Mouse (Mus musculus) neural tube, embryonic 15.5 days (tissue): ENCODE results near the gene Ccdc169. TPM values are rescaled to one million over a fixed set of nuclear protein-coding genes. Genes with fewer than 3 reads are reported as not detected.

Experiments used
- ATAC-seq: fragments of 200-750 bp; cut with Nextera tagmentation; 2 replicates; pipeline ENCODE4 v1.8.0; 2017; ENCODE audit warnings: mild to moderate bottlenecking, moderate TSS enrichment, moderate library complexity; ENCODE audit not compliant: low FRiP score
- H3K27ac ChIP-seq: fragments of 300-500 bp; sonication (generic); replicated peaks from 2 replicates; pipeline ENCODE4 v1.5.1; 2015; ENCODE audit warnings: mild to moderate bottlenecking, inconsistent platforms
- H3K27me3 ChIP-seq: fragments of 300-500 bp; sonication (generic); replicated peaks from 2 replicates; pipeline ENCODE4 v1.6.1; 2015; ENCODE audit warnings: inconsistent platforms
- H3K36me3 ChIP-seq: fragments of 300-500 bp; sonication (generic); 2 replicates; pipeline ENCODE4 v1.6.1; 2015; ENCODE audit warnings: inconsistent platforms
- H3K4me1 ChIP-seq: fragments of 300-500 bp; sonication (generic); 2 replicates; pipeline ENCODE4 v1.6.1; 2015; ENCODE audit warnings: inconsistent platforms
- H3K4me2 ChIP-seq: fragments of 300-500 bp; sonication (generic); 2 replicates; pipeline ENCODE4 v1.6.1; 2015; ENCODE audit warnings: inconsistent platforms, mild to moderate bottlenecking, moderate library complexity
- H3K4me3 ChIP-seq: fragments of 300-500 bp; sonication (generic); replicated peaks from 2 replicates; pipeline ENCODE4 v1.5.1; 2015; ENCODE audit warnings: mild to moderate bottlenecking, inconsistent platforms
- H3K9ac ChIP-seq: fragments of 300-500 bp; sonication (generic); replicated peaks from 2 replicates; pipeline ENCODE4 v1.6.1; 2015; ENCODE audit warnings: mild to moderate bottlenecking, inconsistent platforms
- H3K9me3 ChIP-seq: fragments of 300-500 bp; sonication (generic); replicated peaks from 2 replicates; pipeline ENCODE4 v1.6.1; 2016; ENCODE audit warnings: inconsistent platforms
- WGBS: fragments of 180-500 bp; shearing (Covaris S2); methylation state at CpG from one replicate; pipeline ENCODE4 v1.1.7; 2015; ENCODE audit warnings: mixed read lengths; 5-methylcytosine and 5-hydroxymethylcytosine counted together
- microRNA-seq: library from miRNA; unstranded; fragments of <30 nt; microRNA quantifications from one replicate; pipeline ENCODE4, GENCODE M21; 2017
- polyA plus RNA-seq: library from polyadenylated mRNA; unstranded; fragments of >200 nt; fragmentation: Nextera tagmentation; extraction: Ambion mirVana; gene quantifications from 2 replicates; pipeline ENCODE4 v1.2.1, GENCODE M21; 2015

Gene Ccdc169
- polyA plus RNA-seq, 1 experiment from 2014 or later = not detected

DNA sequence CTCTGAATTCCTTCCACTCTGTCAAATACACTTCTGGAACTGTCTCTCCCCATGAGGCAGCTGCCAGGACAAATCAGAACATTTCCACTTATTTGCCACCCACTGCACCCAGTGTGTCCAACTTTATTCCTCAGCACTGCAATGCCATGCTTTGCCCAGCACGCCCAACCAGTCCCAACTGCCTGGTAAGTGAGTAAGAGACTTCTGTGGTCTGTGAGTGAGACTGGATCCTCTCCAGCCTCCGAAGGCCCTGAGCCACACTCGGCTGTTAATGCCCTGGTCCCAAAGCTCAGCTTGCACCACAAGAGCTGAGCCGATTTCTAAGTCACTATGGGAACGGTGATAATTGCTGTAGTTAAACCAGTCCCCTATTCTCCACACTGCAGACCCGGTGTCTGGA, 70.5 kb downstream of the Ccdc169 start:
- Histone ChIP-seq H3K4me3 (no peak overlapping the region), H3K36me3 (no peaks in the 10 kb centered on the region), H3K4me2 (no peak overlapping the region), H3K4me1 (no peaks in the 10 kb centered on the region), H3K27me3 (no peaks in the 10 kb centered on the region), H3K27ac (no peak overlapping the region), H3K9ac (no peak overlapping the region), H3K9me3 (no peaks in the 10 kb centered on the region)
- peak; percentile 31; the same call in 1 of the 2 replicates for ATAC-seq
- WGBS = 39% methylated on average over 6 of the region's 6 CpGs

DNA sequence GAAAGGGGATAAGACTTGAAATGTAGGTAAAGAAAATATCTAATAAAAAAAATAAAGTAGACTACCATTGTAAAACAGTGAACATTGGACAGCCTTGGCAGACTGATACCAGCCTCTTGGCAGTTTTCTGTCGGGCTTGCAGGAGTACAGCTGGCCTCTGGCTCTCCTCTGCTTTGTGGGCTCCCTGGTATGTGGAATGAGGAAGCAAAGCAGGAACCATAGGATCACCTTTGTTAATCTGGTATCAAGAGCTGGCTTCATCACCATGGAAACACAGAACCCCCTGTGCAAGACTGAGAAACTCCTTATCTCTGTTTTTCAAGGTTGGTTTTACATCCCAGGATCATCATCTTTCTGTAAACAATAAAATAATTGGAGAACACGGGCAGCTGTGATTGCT, 75.1 kb downstream of the Ccdc169 start:
- ATAC-seq = no peak
- Histone ChIP-seq H3K4me2 (no peak overlapping the region), H3K27me3 (no peaks in the 10 kb centered on the region), H3K9me3 (no peaks in the 10 kb centered on the region), H3K36me3 (no peaks in the 10 kb centered on the region), H3K4me1 (peaks cover 7% of the 10 kb centered on the region; the same call in 1 of the 2 replicates), H3K27ac (no peak overlapping the region), H3K4me3 (no peak overlapping the region), H3K9ac (no peak overlapping the region)
- WGBS = 50% methylated on average over 2 of the region's 2 CpGs

DNA sequence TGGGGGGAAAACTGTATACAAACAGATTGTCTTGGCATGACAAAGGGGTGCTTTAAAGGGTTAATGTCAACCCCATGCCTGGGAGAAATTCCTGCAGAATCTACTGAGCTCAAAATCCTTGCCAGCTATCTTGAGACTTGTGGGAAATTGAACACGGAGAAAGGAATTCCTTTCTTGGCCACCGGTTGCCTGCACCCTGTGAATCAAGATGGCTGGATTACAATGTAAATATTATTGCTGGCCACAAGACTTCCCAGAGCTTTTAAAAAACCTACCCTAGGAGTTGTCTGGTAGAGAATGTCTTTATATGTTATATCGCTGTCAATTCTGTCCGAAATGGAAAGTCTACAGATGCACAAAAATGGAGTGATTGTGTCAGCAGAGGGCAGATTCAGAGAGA, 76.6 kb downstream of the Ccdc169 start:
- H3K4me3 ChIP-seq = no peak overlapping the region
- peaks cover 7% of the 10 kb centered on the region; the same call in 1 of the 2 replicates for H3K4me1 ChIP-seq
- no peaks in the 10 kb centered on the region for H3K27me3 ChIP-seq
- H3K9me3 ChIP-seq = no peaks in the 10 kb centered on the region
- H3K27ac ChIP-seq = peak overlapping the region; percentile 45; the same call in 1 of the 2 replicates
- H3K9ac ChIP-seq = no peak overlapping the region
- WGBS = 64% methylated on average over 4 of the region's 4 CpGs
- no peaks in the 10 kb centered on the region for H3K36me3 ChIP-seq
- no peak for ATAC-seq
- H3K4me2 ChIP-seq = no peak overlapping the region

DNA sequence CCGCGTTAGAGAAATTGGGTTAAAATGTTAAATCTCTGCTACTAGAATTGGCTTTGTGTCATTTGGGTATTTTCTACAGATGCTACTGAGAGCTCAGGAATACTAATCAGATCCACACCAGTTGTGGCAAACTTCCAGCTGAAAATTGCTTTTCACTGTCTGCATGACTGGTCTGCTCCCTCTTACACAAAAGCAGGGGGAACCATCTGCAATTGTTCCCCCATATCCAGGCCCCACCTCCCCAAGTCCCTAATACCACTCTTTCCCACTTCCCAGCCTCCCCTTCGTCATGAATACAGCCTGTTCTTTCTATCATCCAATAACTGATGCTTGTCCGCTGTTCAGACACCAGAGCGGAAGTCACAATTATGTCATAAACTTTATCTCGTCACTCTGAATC, 77.3 kb downstream of the Ccdc169 start:
- no peak overlapping the region for H3K4me2 ChIP-seq
- no peak overlapping the region for H3K4me3 ChIP-seq
- no peak overlapping the region for H3K9ac ChIP-seq
- no peaks in the 10 kb centered on the region for H3K27me3 ChIP-seq
- peaks cover 7% of the 10 kb centered on the region; the same call in 1 of the 2 replicates for H3K4me1 ChIP-seq
- H3K9me3 ChIP-seq = no peaks in the 10 kb centered on the region
- H3K27ac ChIP-seq = peak overlapping the region; percentile 45
- no peaks in the 10 kb centered on the region for H3K36me3 ChIP-seq
- no peak; the same call in 1 of the 2 replicates for ATAC-seq
- 54% methylated on average over 6 of the region's 6 CpGs for WGBS

DNA sequence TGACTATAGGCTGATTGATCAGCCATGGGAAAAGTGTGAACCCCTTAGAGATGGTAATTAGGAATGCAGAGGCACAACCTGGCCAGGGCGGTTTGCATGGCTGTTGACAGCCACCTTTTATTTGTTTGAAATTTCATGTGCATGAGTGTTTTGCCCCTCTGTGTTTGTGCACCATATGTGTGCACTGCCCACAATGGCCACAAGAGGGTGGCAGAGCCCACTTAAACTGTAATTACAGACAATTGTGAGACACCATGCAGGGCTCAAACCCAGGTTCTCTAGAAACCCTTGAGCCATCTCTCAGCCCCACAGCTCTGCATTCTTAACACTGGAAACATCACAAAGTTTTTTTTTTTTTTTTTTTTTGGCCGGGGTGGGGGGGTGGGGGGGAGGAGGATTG, 85.4 kb downstream of the Ccdc169 start:
- Histone ChIP-seq H3K4me3 (no peak overlapping the region), H3K27me3 (no peaks in the 10 kb centered on the region), H3K4me1 (peaks cover 5% of the 10 kb centered on the region; the same call in 1 of the 2 replicates), H3K9me3 (no peaks in the 10 kb centered on the region), H3K27ac (no peak overlapping the region), H3K9ac (no peak overlapping the region), H3K36me3 (no peaks in the 10 kb centered on the region), H3K4me2 (no peak overlapping the region)
- ATAC-seq = no peak
- WGBS = 95% methylated on average over 2 of the region's 2 CpGs

Small RNAs within 50 kb of the gene (microRNA-seq; reads per million reads assigned to microRNA genes)
- gene Gm22029 = not detected

Other genes with a start within 250 kb of the Ccdc169 start
- gene Sertm1, start 221.5 kb upstream of the Ccdc169 start, polyA plus RNA-seq = 0.96 and 1.4 TPM in 2 replicates
- gene Ccna1, start 81.8 kb upstream of the Ccdc169 start, polyA plus RNA-seq = 0.37 and 0.41 TPM in 2 replicates
- 14.4 and 20.0 TPM in 2 replicates for gene Spg20, start 25.2 kb upstream of the Ccdc169 start, polyA plus RNA-seq
- gene Sohlh2, start 44.7 kb downstream of the Ccdc169 start, polyA plus RNA-seq = 0.08 TPM in 1 of 2 replicates, not detected in the other
- gene Dclk1, start 105.0 kb downstream of the Ccdc169 start, polyA plus RNA-seq = 189 and 232 TPM in 2 replicates